Mouse (Mus musculus): Measurements from ENCODE around the gene Ctdspl.

Ctdspl gene

DNA sequence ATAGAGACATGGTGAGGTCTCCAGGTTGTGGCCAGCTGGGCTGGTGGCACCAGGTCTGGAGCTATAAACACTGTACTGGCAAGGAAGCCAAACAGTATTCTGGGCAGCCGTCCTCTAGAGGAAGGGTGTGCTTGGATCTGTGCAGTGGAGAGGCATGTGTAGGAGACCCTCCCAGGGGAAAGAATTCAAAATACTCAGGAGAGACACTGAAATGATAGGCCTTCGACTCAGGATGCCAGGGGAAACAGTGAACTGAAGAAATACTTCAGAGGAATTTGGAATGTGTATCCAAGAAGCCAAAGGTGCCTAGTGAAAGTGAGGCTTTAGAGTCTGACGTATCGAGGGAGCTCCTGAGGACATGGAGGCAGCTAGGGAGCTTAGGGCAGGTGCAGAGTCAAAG is 23.4 kb downstream of the Ctdspl start:
- peak; percentile 56 for DNase-seq (ENCODE audit: low spot score)

DNA sequence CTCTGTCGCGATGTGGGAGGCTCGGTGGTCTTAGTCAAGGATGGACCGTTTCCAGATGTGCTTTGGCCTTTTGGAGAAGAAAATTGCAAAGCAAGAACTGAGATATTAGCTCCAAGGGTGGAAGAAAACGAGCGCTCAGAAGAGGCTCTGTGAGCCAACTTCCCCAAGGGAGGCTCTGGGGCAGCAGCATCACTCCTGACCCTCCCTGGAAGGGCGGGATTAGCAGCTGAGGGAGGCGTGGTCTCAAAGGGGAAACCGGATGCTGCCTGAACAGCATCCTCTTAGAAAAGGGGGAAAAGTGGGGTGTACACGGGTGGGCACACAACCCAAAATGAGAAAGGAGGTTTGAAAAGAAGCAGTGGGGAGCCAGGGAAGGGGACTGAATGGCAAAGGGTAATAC is 23.8 kb downstream of the Ctdspl start:
- no peak for DNase-seq (ENCODE audit: low spot score)

DNA sequence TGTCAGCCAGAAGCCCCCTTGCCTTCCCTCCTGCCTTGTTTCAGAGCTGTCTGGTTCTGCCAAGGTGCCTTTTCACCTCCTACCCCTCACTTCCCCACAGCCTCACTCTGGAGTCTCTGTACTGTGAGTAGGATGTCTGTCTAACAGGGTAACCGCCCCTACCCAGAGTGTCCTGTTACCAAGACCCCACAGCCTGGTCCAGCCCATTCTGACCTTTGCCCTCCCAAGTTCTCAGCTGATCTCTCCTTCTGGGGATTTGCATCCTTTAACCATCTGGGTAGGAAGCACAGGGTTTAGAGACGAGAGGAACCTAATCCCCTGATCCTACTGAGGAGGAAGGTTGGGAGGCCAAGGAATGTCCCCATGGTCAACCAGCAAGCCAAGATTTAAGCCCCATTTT is 24.5 kb downstream of the Ctdspl start:
- peak; percentile 55 for DNase-seq (ENCODE audit: low spot score)

DNA sequence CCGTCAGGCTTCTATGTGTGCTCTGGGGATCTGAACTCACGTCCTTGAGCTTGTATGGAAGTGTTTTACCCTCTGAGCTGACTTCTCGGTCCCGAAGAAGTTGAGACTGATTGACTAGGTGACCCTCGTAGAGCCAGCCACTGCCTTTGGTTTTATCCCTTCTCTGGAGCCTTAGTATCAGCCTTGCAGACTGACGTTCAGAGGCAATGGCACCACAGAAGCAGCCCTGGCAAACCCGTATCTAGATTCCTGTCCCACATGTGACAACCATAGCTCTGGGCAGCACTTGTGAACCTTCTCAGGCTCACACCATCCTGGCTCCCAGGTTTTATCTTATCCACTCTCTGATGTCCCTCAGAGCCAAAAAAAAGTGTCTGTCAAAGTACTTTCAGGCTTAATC is 25.1 kb downstream of the Ctdspl start:
- no peak for DNase-seq (ENCODE audit: low spot score)

DNA sequence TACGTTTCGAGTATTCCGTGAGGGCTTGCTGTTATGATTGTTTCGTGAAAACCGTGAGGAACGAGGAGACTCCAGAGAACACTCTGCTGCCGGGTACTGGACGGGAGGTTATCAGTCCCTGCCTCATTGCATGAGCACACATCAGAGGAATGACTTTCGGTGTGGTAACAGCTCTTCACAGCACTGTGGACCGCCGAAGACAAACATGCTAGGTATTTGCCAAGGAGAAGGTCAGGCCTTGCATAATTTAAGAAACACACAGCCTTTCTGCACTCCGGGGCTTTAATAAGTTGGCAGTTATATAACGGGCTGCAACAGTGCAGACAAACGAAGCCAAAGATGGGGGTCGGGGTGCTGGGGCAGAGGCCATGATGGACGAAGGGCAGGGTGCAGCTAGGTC is 25.9 kb downstream of the Ctdspl start:
- no peak for DNase-seq (ENCODE audit: low spot score)

DNA sequence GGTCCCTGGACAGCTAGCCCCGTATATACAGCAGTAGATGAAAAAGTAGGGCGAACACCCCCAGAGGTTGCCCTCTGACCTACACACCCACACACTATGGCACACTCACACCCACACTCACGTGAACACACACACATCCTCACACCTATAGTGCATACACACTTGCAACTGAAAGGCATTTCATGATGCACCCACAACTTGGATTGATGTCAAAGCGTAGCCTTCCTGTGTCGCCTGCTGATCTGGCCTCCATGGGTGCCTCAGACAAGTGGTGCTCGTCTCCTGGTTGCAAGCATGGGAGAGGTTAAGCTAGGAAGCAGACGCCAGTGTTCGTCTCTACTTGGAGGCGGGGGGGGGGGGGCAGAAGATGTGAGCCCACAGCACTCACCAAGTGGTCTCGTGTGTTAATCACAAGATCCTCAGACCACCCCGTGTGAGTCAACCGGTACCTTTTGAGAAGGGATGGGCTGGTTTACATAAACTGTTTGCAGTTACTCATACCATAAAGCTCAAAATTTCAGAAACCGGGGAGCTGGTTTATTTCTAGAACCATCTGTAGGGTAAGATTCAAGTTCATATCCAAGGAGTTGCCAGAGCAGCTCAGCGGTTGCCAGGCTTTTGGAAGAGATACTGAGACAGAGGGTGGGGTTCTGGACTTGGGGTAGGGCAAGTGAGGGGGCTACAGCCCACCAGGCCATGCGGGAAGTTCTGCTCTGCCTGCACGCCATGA is 27.4 kb downstream of the Ctdspl start:
- no peak for DNase-seq (ENCODE audit: low spot score)

DNA sequence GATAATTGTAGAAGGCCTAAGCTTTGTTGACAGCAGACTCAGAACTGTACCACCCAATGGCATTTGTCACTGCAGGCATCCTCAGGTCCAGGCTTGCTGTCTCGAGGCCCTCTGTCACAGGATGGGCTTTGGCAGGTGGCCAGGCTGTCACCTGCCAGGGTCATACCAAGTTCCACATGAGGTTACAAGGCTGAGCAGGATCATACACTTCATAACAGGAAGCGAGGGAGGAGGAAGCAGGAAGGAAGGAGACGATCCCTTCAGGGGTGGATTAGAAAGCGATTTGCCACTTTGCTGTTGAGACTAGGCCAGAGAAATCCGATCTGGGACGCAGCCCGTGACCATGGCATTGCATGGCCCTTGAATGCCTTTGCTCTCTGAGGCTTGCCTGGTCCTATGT is 32.5 kb downstream of the Ctdspl start:
- no peak for DNase-seq (ENCODE audit: low spot score)

DNA sequence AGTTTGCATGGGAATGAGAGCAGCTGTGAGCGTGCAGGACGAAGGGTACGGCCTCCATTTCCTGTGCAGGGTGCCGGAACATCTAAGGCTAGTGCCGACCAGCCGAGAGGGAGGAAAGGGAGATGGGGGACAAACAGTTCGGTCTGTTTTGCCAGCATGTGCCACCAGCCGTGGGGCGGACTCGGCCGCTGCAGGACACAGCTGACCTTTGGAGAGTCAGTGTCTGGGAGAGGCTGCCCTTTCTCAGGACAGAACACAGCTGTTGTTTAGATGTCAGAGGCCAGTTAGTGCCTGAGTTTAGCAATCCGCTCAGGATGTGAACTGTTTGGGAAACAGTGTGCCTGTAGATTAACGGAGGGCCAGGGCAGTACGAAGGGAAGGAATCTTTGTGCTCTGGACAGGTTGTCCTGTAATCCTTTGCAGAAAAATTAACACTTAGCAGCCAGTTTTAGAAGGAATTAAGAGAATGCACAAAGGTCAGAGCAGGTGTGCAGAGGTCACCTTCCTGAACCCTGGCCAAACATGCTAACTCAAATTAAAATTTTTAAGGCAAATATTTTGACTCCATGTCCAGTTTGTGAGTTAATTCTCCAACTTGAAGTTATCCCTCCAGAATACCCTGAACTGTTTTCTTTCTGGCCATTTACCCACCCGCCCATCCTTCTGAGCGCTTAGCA is 34.3 kb downstream of the Ctdspl start:
- DNase-seq (ENCODE audit: low spot score), result peak; percentile 72

DNA sequence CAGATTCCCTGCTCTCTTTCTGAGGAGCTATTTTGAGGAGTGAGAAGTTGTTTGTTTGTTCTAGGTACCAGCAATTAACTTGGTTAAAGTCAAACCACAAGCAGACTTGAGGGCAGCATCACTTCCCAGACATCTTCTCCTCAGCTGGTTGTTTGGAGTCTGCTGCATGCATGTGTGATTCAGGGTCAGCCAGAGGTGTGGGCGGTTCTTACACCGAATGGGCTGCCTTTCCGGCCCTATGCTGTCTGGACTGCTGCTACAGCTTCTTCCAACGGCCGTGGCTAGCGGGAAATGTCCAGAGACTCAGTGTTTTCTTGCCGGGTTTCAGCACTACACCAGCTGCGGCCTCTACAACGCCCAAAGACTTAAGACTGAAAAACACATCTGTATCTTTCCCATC is 36.9 kb downstream of the Ctdspl start:
- no peak for DNase-seq (ENCODE audit: low spot score)

DNA sequence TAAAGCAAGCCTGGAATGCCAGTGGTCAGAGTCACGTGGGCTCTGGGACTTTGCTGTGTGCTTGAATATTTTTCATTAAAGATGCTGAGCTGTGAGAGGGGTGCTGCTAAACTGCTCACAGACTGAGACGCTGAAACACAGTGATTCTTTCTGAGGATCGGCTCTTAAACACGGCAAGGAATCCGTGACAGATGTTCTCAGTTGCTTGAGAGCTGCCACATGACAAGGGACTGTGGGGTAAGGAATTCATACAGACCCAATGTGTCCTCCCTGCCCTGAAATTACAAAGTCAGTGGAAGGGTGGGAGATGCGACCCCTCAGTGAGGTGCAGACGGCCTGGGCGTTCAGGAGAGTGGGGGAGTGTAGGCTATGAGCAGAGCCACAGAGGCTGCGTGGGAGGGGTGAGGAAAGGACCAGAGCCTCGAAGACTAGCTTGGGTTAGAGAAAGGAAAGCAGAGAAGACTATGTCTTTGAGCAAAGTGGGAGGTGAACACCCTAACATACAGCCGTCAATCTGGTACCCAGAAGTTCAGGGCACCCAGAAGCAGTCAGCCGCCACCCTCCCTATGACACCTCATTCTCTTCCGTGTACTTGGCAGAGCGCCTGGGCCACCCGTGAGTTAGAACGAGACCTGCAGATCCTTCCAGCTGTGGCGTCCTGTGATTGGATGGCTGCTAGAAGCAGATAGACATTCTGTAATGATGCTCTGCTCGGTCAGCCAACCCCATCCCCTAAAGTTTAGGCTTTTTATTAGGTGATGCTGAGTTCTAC is 38.2 kb downstream of the Ctdspl start:
- no peak for DNase-seq (ENCODE audit: low spot score)

DNA sequence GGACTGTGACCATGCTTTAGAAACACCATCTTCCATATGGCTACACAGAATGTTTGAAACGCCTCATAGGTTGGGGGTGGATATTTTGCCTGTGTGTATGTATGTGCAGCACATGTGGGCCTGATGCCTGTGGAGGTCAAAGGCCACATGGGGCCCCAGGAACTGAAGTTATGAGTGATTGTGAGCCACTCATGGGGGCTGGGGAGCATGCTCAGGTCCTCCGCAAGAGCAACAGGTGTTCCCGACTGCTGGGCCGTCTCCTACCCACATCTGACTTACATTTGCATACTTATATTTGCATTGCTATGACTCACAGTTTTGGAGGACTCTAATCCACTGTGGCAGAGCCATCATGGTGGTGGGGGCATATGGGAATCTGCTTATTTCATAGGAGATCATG is 43.6 kb downstream of the Ctdspl start:
- no peak for DNase-seq (ENCODE audit: low spot score)

DNA sequence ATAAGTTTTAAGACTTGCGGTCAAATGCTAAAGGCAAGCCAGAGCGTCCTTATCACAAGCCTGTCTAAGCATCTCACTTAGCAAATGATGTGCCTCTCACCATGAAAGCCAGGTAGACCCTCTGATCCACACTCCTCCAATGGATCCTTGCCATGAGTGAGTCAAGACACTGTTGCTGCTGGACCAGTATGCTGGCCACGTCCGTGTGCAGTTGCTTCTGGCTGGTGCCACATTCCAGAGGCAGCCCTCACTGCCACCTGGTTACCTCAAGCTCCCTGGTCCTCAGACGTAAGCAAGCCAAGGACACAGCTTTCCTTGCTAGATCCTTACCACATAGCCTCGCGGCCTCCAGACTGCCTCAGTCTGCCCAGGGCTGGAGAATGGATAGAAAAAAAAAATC is 46.8 kb downstream of the Ctdspl start:
- DNase-seq (ENCODE audit: low spot score), result no peak

DNA sequence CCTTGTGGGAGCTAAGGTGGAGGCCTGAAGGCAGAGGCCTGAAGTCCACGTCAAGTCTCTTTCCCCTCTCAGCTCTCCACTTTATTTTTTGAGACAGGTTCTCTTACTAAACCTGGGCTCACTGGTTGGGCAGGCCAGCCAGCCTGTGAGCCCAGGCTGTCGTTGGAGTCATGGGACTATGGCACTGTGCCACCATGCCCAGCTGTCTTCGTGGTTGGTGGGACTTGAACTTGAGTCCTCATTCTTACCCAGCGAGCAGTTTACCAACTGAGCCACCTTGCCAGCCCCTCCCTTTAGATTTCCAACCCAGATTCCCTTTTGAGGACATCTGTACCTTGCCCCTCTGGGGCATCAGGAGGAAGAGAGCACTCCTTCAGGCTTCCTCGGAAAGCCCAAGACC is 47.3 kb downstream of the Ctdspl start:
- no peak for DNase-seq (ENCODE audit: low spot score)

DNA sequence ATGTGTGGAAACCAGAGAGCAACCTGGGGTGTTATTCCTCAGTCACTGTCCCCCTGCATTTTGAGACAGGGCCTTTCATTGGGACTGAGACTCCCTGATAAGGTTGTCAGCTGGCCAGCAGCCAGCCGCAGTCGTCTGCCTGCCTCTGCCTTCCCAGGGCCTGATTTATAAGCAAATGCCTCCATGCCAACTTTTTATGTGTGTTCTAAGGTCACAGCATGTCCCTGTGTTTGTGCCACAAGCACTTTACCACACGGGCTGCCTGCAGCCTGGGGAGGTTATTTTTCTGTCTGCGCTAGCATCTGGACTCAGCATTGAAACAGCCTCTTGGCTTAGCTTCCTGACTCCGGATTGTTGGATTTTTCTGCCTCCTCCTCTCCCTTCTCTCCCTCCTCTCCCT is 47.9 kb downstream of the Ctdspl start:
- DNase-seq (ENCODE audit: low spot score), result no peak

DNA sequence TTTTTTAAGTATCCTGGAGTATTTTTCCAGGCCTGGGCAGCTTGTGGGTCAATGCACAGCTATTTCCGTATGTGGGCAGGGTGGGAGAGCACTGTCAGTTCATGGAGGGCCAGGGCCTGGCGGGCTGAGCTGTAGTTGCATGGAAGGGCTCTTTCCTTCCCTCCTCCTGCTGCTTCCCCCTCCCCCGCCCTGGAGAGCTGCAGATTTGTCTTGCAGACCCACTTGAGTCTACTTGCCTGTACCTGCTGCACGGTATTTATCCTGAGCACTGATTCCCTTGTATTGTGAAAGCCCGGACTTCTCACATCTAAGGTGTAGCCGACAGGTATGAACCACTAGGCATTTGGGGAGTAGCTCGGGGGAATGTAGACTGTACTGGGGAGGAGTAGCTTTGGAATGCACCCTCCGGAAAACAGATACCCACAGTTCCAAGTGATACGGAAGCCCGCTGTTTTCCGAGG is 49.0 kb downstream of the Ctdspl start:
- peak; percentile 44 for DNase-seq (ENCODE audit: low spot score)

DNA sequence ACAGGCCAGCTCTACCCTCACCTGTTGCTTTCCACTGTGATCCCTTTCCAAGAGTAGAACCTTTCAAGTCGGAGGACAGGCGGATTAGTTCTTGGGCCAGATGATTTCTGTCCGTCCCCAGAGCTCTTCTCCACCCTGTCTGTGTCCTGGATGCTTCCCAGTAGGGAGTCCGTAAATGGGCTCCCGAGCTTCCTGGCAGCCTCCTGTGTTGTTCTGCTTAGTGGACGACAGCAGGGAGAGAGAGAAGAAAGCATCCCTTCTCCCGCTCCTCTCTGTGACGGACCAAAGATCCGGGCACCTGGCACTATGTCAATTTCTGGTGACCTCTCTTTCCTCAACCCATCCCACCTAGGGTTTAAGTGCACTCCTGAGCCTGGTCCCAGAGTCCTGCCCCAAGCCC is 49.5 kb downstream of the Ctdspl start:
- no peak for DNase-seq (ENCODE audit: low spot score)

DNA sequence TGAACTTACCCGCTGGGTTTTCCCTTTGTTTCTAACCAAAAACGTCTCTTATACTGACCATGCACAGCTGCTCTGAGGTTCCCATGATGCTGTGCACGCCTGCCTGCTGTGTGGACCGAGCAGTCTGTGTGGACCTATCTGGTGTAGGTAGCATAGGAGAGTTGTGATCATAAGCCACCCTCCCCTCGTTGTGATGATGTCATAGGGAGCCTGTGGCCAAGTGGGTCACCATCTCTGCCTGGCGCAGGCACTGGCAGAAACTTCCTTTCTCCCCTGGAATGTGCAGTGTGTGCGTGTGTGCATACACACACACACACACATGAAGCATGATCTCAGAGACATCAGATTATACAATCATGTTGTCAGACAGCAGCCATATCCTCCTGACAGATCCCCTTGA is 50.3 kb downstream of the Ctdspl start:
- DNase-seq (ENCODE audit: low spot score), result no peak

DNA sequence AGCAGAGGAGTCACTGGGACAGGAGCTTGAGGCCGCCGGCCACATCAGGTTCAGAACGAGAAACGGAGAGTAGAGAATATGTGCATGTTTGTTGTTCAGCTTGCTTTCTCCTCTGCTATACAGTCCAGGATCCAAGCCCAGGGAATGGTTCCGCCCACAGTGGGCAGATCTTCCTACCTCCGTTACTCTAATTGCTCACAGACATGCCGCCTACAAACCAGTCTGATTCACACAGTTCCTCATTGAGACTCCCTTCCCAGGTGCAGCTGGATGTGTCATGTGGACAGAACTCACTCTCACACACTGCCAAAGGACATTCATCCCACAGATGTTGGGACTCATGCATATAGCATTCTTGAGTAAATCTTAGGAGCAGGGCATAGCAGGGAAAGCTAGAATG is 51.2 kb downstream of the Ctdspl start:
- no peak for DNase-seq (ENCODE audit: low spot score)

DNA sequence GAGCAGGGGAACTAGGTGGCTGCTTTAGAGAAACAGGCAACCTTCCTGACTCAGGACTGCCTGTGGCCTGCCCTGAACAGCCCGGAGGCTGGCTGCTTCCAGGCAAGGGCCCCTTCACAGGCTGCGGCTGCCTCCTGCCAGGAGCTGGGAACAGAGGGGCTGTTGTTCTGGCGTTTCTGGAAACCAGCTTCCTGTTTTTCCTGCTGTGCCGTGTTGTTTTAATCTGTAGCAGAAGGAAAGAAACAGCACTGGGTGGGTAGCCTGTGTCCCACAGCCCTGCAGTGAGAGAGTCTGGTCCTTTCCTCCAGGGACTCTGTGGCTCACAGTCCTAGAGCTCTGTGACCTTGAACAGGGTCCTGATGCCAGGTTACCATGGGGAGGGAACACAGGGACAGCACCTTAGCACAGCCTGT is 54.2 kb downstream of the Ctdspl start:
- peak; percentile 48 for DNase-seq (ENCODE audit: low spot score)

DNA sequence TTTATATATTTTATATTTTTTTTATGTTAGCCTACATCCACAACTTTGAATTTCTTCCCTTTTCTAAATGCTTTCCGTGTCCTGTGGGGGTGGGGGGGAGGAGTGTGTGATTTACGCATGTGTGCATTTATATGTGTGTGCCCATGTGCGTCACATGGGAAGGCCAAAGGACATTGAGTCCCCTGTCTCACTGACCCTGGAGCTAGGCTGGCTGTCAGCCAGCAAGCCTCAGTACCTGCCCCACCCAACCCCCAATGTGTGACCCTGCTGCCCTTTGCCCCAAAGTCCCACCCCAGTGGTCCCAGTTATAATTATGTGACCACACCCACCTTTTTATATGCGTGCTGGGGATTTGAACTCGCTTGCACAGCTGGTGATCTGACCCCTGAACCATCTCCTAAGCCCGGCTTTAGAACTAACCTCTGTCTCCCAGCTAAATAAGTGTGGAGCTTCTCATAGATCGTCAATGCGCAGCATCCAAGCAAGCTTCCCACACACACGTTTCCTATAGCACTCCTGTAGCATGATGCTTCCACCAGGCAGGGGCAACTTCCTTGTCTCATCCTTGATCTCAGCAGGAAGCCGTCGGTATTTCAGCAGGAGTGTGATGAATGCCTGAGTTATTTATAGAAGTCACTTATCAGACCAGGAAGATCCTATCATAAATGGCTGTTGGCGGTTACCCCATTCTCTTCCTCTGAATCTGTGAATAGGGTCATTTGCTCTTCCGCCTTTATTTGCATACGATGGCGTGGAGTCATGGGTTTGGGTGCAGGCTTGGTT is 58.6 kb downstream of the Ctdspl start:
- DNase-seq (ENCODE audit: low spot score), result no peak

DNA sequence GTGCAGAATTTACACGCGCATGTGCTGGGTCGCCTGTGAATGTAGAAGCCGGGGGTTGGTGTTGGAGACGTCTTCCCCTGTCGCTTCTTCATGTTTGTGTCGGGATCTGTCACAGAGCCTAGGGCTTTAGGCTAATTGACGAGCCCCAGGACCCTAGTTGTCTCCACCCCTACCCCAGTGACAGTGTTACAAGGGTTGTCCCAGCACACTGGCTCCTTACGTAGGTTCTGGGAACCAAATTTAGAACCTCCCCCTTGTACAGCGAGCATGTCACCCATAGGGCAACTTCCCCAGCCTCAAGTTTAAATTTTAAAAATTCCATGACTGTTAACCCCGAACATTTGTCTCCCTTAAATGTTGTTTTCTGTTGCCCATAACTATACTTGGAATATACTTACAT is 60.0 kb downstream of the Ctdspl start:
- DNase-seq (ENCODE audit: low spot score), result no peak
